Mouse (Mus musculus) midbrain, embryonic 13.5 days (tissue): Measurements from ENCODE around the gene Vcl. TPM values are rescaled to one million over a fixed set of nuclear protein-coding genes. Genes with fewer than 3 reads are reported as not detected.
A peak's percentile ranks its signal among the peaks of the same experiment; 100 is the strongest.

Experiments used
- ATAC-seq: fragments of 200-750 bp; cut with Nextera tagmentation; 2 replicates; pipeline ENCODE4 v1.8.0; 2017; ENCODE audit warnings: mild to moderate bottlenecking, moderate TSS enrichment, moderate library complexity
- H3K27ac ChIP-seq: fragments of 300-500 bp; sonication (generic); 2 replicates; pipeline ENCODE4 v1.5.1; 2015; ENCODE audit warnings: inconsistent platforms, mild to moderate bottlenecking, moderate library complexity
- H3K27me3 ChIP-seq: fragments of 300-500 bp; sonication (generic); 2 replicates; pipeline ENCODE4 v1.6.1; 2015; ENCODE audit warnings: mild to moderate bottlenecking, inconsistent platforms
- H3K36me3 ChIP-seq: fragments of 300-500 bp; sonication (generic); 2 replicates; pipeline ENCODE4 v1.6.1; 2015; ENCODE audit warnings: mild to moderate bottlenecking, inconsistent platforms
- H3K4me1 ChIP-seq: fragments of 300-500 bp; sonication (generic); replicated peaks from 2 replicates; pipeline ENCODE4 v1.6.1; 2015; ENCODE audit warnings: inconsistent platforms
- H3K4me2 ChIP-seq: fragments of 300-500 bp; sonication (generic); replicated peaks from 2 replicates; pipeline ENCODE4 v1.6.1; 2015; ENCODE audit warnings: moderate library complexity, mild to moderate bottlenecking, inconsistent platforms
- H3K4me3 ChIP-seq: fragments of 300-500 bp; sonication (generic); replicated peaks from 2 replicates; pipeline ENCODE4 v1.5.1; 2015; ENCODE audit warnings: mild to moderate bottlenecking, inconsistent platforms
- H3K9ac ChIP-seq: fragments of 300-500 bp; sonication (generic); replicated peaks from 2 replicates; pipeline ENCODE4 v1.6.1; 2015; ENCODE audit warnings: mild to moderate bottlenecking, inconsistent platforms
- H3K9me3 ChIP-seq: fragments of 300-500 bp; sonication (generic); 2 replicates; pipeline ENCODE4 v1.6.1; 2016; ENCODE audit warnings: mild to moderate bottlenecking, inconsistent platforms
- WGBS: fragments of 180-500 bp; shearing (Covaris S2); methylation state at CpG from one replicate; pipeline ENCODE4 v1.1.7; 2015; 5-methylcytosine and 5-hydroxymethylcytosine counted together
- polyA plus RNA-seq: library from polyadenylated mRNA; unstranded; fragments of >200 nt; fragmentation: Nextera tagmentation; extraction: Ambion mirVana; gene quantifications from 2 replicates; pipeline ENCODE4 v1.2.1, GENCODE M21; 2015

Vcl gene
- polyA plus RNA-seq, 1 experiment from 2014 or later: 11.2 TPM

DNA sequence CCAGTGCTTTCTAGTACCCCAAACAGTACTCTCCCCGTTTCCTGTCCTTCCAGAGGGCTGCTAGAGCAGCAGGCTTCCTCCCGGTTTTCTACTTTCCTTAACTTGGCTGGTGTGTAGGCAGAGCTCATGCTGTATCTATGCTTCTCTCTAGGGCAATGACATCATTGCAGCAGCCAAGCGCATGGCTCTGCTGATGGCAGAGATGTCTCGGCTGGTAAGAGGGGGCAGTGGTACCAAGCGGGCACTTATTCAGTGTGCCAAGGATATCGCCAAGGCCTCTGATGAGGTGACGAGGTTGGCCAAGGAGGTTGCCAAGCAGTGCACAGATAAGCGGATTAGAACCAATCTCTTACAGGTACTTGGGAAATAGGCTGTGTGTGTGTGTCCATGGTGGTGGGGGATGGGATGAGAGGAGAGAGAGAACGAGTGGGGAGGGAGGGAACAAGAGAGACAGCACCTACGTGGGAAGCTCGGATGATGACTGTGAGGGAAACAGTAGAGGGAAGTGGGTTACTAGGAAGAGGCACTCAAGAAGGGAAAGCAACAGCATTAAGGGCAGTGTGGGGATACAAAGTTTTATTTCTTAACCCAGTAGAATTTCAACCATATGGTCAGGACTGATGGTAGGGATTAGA lies 99.9 kb downstream of the Vcl start:
- Histone ChIP-seq H3K4me2 (no peak overlapping the region), H3K27ac (no peak overlapping the region), H3K4me1 (no peaks in the 10 kb centered on the region), H3K9ac (no peak overlapping the region), H3K9me3 (no peaks in the 10 kb centered on the region), H3K27me3 (no peaks in the 10 kb centered on the region), H3K36me3 (peaks cover 61% of the 10 kb centered on the region), H3K4me3 (no peak overlapping the region)
- ATAC-seq: no peak
- WGBS: 88% methylated on average over 11 of the region's 11 CpGs

DNA sequence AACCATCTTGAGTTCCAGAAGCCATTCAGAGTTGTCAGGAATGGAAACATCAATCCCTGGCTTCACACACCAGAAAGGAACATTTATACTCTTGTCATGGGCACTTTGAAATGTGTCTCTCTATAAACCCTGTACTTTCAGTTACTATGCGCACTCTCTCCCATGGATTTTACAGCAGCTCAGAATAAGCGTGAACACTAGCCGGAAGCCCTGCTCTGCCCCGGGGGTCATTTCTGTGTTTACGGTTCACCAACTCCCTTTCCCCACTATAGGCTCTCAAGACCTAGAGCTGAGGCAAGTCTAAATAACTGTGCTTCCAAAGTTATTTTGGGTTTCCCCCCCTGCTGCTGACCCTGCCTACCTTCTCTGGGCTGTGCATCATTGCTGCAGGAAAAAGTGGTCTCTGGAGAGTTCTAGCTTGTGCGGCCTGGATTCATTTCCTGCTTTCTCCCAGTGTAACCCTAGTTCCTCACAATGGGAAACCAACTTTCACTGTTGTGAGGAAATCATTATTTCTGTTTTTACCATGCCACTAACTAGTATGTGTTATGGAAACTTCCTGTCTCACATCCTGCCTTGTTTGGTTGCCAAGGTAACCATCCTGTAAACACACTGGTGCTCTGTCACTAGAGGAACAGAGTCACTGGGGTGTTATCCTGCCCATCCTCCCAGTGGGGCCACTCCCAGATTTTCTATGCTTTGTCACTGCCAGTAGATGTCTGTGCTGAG lies 102.7 kb downstream of the Vcl start:
- no peak overlapping the region for H3K27ac ChIP-seq
- H3K4me1 ChIP-seq: no peaks in the 10 kb centered on the region
- no peak overlapping the region for H3K4me2 ChIP-seq
- no peak overlapping the region for H3K9ac ChIP-seq
- no peak for ATAC-seq
- 76% methylated on average over 6 of the region's 6 CpGs for WGBS
- H3K4me3 ChIP-seq: no peak overlapping the region
- H3K27me3 ChIP-seq: no peaks in the 10 kb centered on the region
- peaks cover 64% of the 10 kb centered on the region for H3K36me3 ChIP-seq
- H3K9me3 ChIP-seq: no peaks in the 10 kb centered on the region

DNA sequence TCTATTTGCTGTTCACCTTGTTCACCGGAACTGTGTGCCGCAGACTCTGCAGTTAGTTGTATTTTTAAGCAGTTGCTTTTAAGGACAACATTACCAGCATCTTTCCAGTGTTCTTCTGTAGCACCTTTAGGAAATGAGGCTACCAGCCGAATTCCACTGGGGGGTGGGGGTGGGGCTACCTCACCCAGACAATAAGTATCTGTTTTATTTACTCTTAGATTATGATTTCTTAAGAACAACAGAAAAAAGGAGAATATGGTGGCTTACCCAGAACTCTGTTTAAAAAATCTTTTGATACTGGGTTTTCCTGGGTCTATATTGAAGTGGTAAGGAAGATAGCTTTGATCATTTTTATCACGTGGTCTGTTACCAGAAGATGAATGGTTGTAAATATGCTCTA lies 105.1 kb downstream of the Vcl start:
- H3K9me3 ChIP-seq: no peaks in the 10 kb centered on the region
- no peak for ATAC-seq
- peaks cover 65% of the 10 kb centered on the region for H3K36me3 ChIP-seq
- no peak overlapping the region for H3K27ac ChIP-seq
- H3K27me3 ChIP-seq: no peaks in the 10 kb centered on the region
- no peak overlapping the region for H3K4me2 ChIP-seq
- H3K4me1 ChIP-seq: no peaks in the 10 kb centered on the region
- 91% methylated on average over 4 of the region's 4 CpGs for WGBS
- no peak overlapping the region for H3K4me3 ChIP-seq
- H3K9ac ChIP-seq: no peak overlapping the region

DNA sequence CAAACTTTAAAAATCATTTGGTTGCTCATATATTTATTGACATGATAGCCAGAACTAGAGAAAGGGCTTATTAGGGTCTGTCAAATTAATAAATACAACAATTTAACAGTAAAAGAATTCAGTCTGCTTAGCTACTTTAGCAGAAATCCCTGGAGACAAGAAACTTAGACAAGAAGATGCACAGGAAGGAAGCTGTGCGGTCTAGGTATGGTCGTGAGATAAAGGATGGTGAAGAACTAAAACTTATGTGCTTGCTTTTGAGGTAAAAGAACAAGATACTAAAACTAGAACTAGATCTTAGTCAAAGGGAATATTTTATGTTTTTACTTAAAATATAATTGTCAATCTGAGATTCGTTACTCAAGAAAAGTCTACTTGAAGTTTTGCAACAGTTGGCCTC lies 105.6 kb downstream of the Vcl start:
- Histone ChIP-seq H3K4me2 (no peak overlapping the region), H3K9ac (no peak overlapping the region), H3K9me3 (no peaks in the 10 kb centered on the region), H3K4me1 (no peaks in the 10 kb centered on the region), H3K27ac (no peak overlapping the region), H3K36me3 (peaks cover 65% of the 10 kb centered on the region), H3K4me3 (no peak overlapping the region), H3K27me3 (no peaks in the 10 kb centered on the region)
- ATAC-seq: no peak
- 95% methylated on average over 3 of the region's 3 CpGs for WGBS

DNA sequence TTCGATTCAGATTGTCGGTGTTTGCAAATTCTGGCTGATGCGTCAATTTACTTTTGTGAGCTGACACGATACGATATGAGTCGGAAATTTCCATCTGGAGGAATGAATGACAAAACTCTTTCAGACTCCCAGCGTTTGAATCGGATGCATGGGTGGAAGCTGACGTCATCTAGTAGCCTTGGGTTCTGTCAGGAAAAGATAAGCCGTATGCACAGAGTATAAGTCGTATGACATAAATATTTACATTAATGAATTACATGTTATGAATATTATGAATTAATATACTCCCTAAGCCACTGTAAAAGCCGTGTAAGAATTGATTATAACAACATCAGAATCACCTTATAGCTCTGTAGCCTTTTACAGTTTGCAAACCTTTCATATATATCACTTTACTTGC lies 109.9 kb downstream of the Vcl start:
- no peaks in the 10 kb centered on the region for H3K27me3 ChIP-seq
- H3K4me3 ChIP-seq: no peak overlapping the region
- H3K9ac ChIP-seq: no peak overlapping the region
- H3K4me1 ChIP-seq: no peaks in the 10 kb centered on the region
- no peak for ATAC-seq
- no peak overlapping the region for H3K4me2 ChIP-seq
- H3K9me3 ChIP-seq: no peaks in the 10 kb centered on the region
- H3K36me3 ChIP-seq: peaks cover 55% of the 10 kb centered on the region
- 95% methylated on average over 12 of the region's 12 CpGs for WGBS
- H3K27ac ChIP-seq: no peak overlapping the region

DNA sequence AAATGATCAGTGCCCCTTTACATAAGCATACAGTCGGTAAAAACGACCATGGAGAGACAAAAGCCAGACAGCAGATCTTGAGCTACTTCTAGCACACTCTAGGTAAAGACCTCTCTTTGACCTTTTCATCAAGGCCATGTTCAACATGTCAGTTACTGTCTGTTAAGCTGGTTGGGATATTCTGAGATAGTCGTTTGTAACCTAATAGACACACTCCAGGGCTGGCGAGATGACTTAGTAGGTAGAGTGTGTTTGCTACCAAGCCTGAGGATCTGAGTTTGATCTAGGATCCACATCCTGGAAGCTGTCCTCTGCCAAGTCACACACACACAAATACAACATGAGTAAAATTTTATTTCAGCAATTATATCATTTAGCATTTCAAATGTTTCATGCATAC lies 110.4 kb downstream of the Vcl start:
- Histone ChIP-seq H3K36me3 (peaks cover 53% of the 10 kb centered on the region), H3K27me3 (no peaks in the 10 kb centered on the region), H3K27ac (no peak overlapping the region), H3K4me2 (no peak overlapping the region), H3K9me3 (no peaks in the 10 kb centered on the region), H3K9ac (no peak overlapping the region), H3K4me3 (no peak overlapping the region), H3K4me1 (no peaks in the 10 kb centered on the region)
- WGBS: 92% methylated on average over 4 of the region's 4 CpGs
- ATAC-seq: no peak

DNA sequence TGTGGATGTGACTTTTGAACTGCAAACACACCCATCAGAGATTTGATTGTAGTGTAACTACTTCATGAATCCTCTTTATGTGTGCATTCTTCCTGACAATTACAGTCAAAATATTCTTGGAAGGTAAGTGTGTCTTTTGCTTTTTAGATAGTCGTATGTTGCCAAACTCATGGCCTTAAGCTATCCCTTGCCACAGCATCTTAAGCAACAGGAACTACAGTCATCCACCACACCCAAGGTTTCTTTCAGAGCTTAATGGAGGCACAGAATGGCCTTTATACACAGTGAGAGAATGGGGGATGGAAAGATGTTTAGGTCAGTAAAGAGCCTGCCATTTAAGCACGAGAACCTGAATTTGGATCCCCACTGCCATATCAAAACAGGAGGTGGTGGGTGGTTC lies 118.6 kb downstream of the Vcl start:
- H3K9me3 ChIP-seq: no peaks in the 10 kb centered on the region
- 92% methylated on average over 2 of the region's 2 CpGs for WGBS
- no peak for ATAC-seq

DNA sequence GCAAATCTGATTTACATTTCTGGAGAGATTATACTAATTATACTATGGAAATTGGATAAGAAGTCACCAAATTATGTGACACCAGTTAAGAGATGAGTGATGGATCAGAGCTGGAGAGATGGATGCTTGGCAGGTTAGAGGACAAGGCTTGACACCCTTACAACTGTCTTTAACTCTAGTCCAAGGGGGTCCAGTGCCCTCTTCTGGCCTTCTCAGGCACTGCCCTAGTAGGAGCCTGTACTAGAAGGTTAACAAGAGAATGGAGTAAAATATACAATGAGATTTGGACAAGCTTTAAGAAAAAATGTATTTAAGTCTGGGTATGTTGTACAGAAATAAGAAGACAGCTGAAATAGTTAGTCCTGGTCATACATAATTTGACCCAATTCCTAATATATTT lies 119.7 kb downstream of the Vcl start:
- Histone ChIP-seq H3K9me3 (no peaks in the 10 kb centered on the region), H3K4me3 (no peak overlapping the region), H3K4me1 (peaks cover 12% of the 10 kb centered on the region), H3K36me3 (0 out of 2 replicates have a peak, but pooled peaks cover 8% of the 10 kb centered on the region), H3K27ac (no peak overlapping the region), H3K27me3 (no peaks in the 10 kb centered on the region), H3K9ac (no peak overlapping the region), H3K4me2 (no peak overlapping the region)
- ATAC-seq: no peak

More for the DNA sequence above, 118.6 kb downstream of the Vcl start:
- Histone ChIP-seq H3K9ac (no peak overlapping the region), H3K4me1 (peaks cover 7% of the 10 kb centered on the region), H3K27me3 (no peaks in the 10 kb centered on the region), H3K4me2 (no peak overlapping the region), H3K4me3 (no peak overlapping the region), H3K27ac (no peak overlapping the region), H3K36me3 (peaks cover 12% of the 10 kb centered on the region; the same call in 1 of the 2 replicates)

DNA sequence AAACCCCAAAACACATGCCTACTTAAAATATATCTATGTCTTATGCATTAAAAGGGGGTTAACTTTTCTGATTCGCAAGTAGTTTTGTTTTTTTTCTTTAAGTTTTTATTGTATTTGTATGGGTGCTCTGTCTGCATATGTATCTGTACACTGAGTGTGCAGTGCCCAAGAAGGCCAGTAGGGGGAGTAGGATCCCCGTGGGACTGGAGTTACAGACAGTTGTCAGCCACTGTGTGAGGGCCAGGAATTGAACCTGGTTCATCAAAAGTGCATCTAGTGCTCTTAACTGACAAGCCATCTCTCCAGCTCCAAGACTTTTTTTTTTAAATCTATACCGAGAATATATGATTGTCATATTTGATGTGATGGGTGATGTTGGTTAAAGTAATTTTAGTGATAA lies 121.5 kb downstream of the Vcl start:
- H3K4me1 ChIP-seq: peaks cover 12% of the 10 kb centered on the region
- peak overlapping the region; percentile 82 for H3K4me2 ChIP-seq
- no peaks in the 10 kb centered on the region for H3K36me3 ChIP-seq
- peak overlapping the region; percentile 81 for H3K4me3 ChIP-seq
- H3K27ac ChIP-seq: no peak overlapping the region
- WGBS: 71% methylated on average over 3 of the region's 3 CpGs
- no peak for ATAC-seq
- H3K9ac ChIP-seq: no peak overlapping the region
- H3K27me3 ChIP-seq: no peaks in the 10 kb centered on the region
- H3K9me3 ChIP-seq: no peaks in the 10 kb centered on the region

DNA sequence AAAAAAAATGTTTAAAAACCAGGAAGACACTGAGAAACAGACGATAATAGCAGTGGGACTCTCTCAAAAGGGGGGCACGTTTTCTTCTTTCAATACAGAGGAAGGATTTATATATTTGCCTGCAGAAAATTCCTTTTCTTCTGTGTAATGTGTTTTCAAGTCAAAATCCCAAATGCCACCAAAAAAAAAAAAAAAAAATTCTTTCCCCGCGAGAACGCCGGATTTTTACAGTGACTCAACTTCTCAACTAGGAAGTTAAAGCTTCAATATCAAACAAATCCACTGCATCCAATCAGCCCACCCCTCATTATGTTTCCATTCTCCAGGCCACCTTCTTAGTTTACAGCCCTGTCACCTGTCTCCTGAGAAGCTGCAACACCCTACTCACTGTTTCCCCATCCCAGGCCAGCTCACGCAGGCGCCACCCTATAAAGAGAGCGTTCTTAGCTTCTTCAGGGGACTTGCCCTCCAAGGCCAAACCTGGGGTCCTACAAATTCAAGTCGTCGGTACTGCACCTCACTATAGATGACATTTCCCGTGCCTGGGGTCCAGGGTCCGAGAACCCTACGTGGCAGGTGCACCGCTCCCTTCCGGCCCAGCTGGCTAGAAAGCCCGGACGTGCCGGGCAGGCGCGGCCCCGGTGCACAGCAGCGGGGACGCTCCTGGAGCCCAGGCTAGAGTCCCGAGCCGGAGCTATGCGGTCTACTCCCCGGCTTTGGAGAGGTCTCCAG lies 122.3 kb downstream of the Vcl start:
- Histone ChIP-seq H3K4me2 (peak overlapping the region; percentile 82), H3K4me3 (peak overlapping the region; percentile 81), H3K9me3 (no peaks in the 10 kb centered on the region), H3K27me3 (no peaks in the 10 kb centered on the region), H3K27ac (peak overlapping the region; percentile 86), H3K4me1 (peaks cover 12% of the 10 kb centered on the region), H3K9ac (peak overlapping the region; percentile 88), H3K36me3 (no peaks in the 10 kb centered on the region)
- no peak; the same call in 1 of the 2 replicates for ATAC-seq
- 10% methylated on average over 28 of the region's 28 CpGs for WGBS

DNA sequence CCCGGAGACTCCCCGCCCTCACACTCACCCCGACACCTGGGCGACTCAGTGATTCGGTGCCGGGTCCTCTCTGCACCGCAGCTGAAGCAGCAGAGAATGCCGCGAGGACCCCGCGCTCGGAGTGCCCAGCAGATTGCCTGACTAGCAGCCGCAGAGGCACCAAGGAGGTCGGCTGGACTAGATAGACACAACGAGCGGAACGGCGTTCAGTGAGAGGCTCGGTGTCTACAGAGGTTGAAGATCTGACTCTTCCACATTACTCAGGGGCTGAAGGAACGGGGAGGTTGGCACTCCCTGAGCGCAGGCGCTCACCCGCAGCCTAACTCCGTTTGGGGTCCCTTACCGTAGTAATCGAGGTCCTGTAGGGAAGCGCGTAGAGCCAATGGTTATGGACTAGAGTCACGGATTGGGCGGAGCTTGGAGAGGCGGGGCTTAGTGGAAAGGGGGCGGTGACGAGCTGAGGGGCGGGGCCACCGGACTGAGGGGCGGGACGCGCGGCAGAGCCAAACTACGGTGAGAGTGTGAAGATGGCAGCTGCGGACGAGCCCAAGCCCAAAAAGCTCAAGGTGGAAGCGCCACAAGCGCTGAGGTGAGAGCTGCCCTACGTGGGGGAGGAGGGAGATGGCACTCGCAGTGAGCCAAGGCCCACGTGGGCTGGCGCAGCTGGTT lies 123.0 kb downstream of the Vcl start, which contains the start of the genes Ap3m1 and Adk:
Gene Ap3m1 (minus strand): TSS at position 397 of the 669 bp plus-strand sequence.
Gene Adk (plus strand): TSS at position 463 of the 669 bp plus-strand sequence.
- Histone ChIP-seq H3K4me1 (peaks cover 12% of the 10 kb centered on the region), H3K36me3 (no peaks in the 10 kb centered on the region), H3K27ac (peak within 1 kb of the TSS; percentile 86), H3K4me2 (peak within 1 kb of the TSS; percentile 82), H3K9me3 (no peaks in the 10 kb centered on the region), H3K9ac (peak within 1 kb of the TSS; percentile 88), H3K27me3 (no peaks in the 10 kb centered on the region), H3K4me3 (peak within 1 kb of the TSS; percentile 81)
- under 1% methylated on average over 48 of the region's 48 CpGs for WGBS
- peak; percentile 99 for ATAC-seq

DNA sequence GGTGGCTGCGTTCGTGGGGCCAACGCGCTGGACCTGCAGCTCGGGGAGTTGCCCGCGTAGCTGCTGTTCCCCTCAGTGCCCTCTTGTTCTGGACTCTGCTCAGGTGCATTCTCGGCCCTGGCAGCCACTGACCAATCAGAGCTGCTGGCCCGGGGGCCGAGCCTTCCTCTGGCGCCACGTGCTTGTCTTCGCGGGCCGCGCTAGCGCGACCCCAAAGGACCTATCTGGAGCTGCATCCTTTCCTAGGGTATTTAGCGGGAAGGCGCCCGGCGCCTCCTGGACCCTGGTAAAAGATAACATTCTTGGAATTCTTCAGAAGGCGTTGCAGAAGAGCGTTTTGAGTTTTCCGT lies 123.6 kb downstream of the Vcl start:
- under 1% methylated on average over 25 of the region's 25 CpGs for WGBS
- Histone ChIP-seq H3K36me3 (no peaks in the 10 kb centered on the region), H3K9ac (peak overlapping the region; percentile 88), H3K4me1 (peaks cover 12% of the 10 kb centered on the region), H3K9me3 (no peaks in the 10 kb centered on the region), H3K4me3 (peak overlapping the region; percentile 81), H3K4me2 (peak overlapping the region; percentile 82), H3K27ac (peak overlapping the region; percentile 86), H3K27me3 (no peaks in the 10 kb centered on the region)
- peak; percentile 82; the same call in 1 of the 2 replicates for ATAC-seq
